Mouse (Mus musculus): ENCODE measurements around the gene Ciz1. TPM values are rescaled to one million over a fixed set of nuclear protein-coding genes. Genes with fewer than 3 reads are reported as not detected.

The Ciz1 gene
- polyA plus RNA-seq, 1 experiment from 2014 or later, result 61.5 TPM

DNA sequence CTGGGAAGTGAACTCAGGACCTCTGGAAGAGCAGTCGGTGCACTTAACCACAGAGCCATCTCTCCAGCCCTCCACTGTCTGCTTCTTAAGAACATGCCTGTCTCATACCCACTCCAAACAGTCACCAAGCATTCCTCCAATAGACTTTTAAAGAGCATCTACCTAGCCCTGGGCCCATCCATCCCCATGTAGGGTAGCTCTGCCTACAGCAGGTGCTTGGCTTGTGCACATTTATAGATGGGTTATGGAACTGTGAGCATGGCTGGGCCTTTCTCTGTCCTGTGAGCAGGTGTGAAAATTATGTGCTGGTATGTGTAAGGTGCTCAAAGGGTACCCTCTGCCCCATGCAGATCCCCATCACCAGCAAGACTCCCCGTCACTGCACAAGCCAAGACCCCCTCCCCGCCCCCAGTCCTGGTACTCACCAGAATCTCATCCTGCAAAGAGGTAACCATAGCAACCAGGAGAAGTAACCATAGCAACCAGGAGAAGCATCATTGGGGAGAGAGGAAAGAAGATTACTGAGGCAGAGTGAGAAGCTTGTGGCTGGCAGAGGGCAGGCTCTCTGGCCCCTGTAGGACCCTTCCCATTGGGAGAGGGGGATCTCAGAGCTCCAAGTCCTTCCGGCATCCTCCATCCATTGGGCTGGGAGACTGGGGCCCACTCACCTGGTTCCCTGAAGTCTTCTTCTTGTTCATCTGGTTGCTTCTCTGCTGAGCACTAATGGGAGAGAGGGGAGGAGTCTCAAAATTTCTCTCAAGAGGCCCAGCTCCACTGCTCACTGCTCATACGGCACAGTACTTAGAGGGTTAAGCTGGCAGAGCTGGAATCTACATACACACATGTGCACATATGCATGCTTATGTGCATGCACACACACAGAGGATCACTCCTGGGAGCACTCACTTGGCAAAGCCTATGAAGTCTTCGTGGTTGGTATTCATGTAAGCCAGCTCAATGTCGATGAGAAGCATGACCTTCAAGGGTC lies 29.1 kb upstream of the Ciz1 start:
- Histone ChIP-seq H3K36me3 (no peaks in the 10 kb centered on the region), H3K27me3 (peaks cover 9% of the 10 kb centered on the region), H3K4me3 (no peak overlapping the region), H3K4me1 (peaks cover 35% of the 10 kb centered on the region), H3K9ac (replicated peaks) (no peak overlapping the region), H3K27ac (replicated peaks) (peak overlapping the region; percentile 81), H3K9me3 (no peaks in the 10 kb centered on the region), H3K4me2 (replicated peaks) (peak overlapping the region; percentile 28)
- WGBS, result 55% methylated on average over 7 of the region's 7 CpGs
- ATAC-seq (ENCODE audit: low FRiP score, low read depth), result peak; percentile 72

DNA sequence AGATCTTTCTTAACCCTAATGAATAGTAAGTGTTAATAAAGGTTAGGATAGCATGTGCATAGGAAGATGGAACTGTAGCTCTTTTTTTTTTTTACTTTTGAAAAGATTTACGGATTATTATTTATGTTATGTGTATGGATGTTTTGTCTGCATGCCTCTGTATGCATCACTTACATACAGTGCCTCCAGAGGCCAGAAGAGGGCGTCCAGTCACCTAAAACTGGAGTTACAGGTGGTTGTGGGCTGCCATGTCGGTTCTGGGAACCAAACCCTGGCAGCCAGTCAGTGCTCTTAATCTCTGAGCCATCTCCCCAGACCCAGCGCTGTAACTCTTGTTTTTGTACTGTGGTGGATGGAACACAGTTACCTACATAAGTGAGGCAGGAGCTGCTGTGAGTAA lies 27.8 kb upstream of the Ciz1 start:
- Histone ChIP-seq H3K4me3 (no peak overlapping the region), H3K4me2 (replicated peaks) (no peak overlapping the region), H3K9me3 (no peaks in the 10 kb centered on the region), H3K9ac (replicated peaks) (no peak overlapping the region), H3K27me3 (no peaks in the 10 kb centered on the region), H3K36me3 (no peaks in the 10 kb centered on the region), H3K27ac (replicated peaks) (no peak overlapping the region), H3K4me1 (peaks cover 25% of the 10 kb centered on the region)
- no peak for ATAC-seq (ENCODE audit: low FRiP score, low read depth)
- WGBS, result 66% methylated on average over 4 of the region's 4 CpGs

DNA sequence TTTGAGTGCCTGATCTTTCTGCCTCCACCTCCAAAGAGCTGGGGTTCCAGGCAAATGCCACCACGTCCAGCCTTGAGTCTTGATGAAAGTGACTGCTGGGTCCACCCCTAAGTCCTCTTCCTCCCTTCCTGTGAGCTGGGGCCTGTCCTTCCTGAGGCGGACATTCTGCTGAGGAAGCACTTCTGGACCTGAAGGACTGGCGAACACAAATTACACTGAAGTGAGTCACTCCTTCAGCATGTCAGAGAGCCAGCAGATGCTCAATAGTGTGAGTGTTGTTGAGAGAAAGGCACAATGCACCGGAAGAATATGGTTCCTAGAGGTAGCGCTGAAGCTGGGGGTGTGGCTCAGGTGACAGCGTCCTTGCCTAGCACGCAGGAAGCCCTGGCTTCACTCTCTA lies 26.8 kb upstream of the Ciz1 start:
- no peak for ATAC-seq (ENCODE audit: low FRiP score, low read depth)
- H3K36me3 ChIP-seq, result no peaks in the 10 kb centered on the region
- peaks cover 20% of the 10 kb centered on the region for H3K4me1 ChIP-seq
- no peaks in the 10 kb centered on the region for H3K9me3 ChIP-seq
- WGBS, result 74% methylated on average over 7 of the region's 7 CpGs
- H3K27ac ChIP-seq (replicated peaks), result no peak overlapping the region
- no peak overlapping the region for H3K4me2 ChIP-seq (replicated peaks)
- no peak overlapping the region for H3K4me3 ChIP-seq
- H3K27me3 ChIP-seq, result no peaks in the 10 kb centered on the region
- no peak overlapping the region for H3K9ac ChIP-seq (replicated peaks)

DNA sequence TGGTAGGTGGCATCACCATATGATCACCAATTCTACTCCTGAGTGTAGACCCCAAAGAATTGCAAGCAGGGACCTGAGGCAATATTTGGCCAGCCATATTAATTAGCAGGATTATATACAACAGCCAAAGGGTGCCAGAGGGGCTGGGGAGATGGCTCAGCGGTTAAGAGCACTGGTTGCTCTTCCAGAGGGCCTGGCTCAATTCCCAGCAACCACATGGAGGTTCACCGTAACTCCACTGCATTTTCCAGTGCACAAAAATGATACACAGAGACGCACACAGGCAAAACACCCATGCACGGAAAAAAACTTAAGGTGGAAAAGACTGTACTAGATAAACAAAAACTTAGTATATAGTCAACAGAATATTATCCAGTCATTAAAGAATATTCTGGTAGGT lies 24.9 kb upstream of the Ciz1 start:
- Histone ChIP-seq H3K9me3 (no peaks in the 10 kb centered on the region), H3K9ac (replicated peaks) (no peak overlapping the region), H3K4me3 (no peak overlapping the region), H3K36me3 (no peaks in the 10 kb centered on the region), H3K27me3 (no peaks in the 10 kb centered on the region), H3K4me1 (peaks cover 13% of the 10 kb centered on the region), H3K27ac (replicated peaks) (no peak overlapping the region), H3K4me2 (replicated peaks) (no peak overlapping the region)
- WGBS, result 86% methylated on average over 4 of the region's 4 CpGs
- ATAC-seq (ENCODE audit: low FRiP score, low read depth), result no peak

DNA sequence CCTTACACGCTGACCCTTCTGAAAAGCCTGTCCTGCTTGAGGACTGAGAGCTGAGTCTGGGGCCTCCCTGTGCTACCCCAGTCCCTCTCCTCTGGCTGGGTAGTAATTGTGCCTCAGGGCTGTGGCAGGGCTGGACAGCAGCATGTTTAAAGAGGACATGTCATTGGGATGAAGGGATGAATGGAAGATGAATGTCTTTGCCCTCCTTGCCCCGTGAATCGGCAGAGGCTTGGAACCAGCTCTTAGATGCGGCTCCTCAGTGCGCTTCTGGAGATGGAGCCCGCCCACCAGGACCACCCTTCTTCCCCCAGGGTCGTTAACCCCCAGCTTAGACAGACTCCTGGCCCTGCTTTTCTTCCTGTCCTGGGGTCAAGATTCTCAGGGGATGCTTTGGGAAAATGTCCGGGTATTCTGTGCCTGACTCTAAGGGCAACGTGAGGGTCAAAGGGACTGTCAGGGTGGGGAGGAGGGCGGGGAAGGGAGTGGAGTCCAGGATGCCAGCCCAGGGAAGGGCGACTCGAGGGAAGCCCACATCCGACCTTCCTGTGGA lies 23.1 kb upstream of the Ciz1 start:
- no peaks in the 10 kb centered on the region for H3K9me3 ChIP-seq
- H3K27ac ChIP-seq (replicated peaks), result no peak overlapping the region
- H3K4me1 ChIP-seq, result no peaks in the 10 kb centered on the region
- no peak overlapping the region for H3K4me3 ChIP-seq
- no peaks in the 10 kb centered on the region for H3K27me3 ChIP-seq
- 36% methylated on average over 13 of the region's 13 CpGs for WGBS
- no peak overlapping the region for H3K9ac ChIP-seq (replicated peaks)
- H3K36me3 ChIP-seq, result no peaks in the 10 kb centered on the region
- no peak for ATAC-seq (ENCODE audit: low FRiP score, low read depth)
- H3K4me2 ChIP-seq (replicated peaks), result no peak overlapping the region

DNA sequence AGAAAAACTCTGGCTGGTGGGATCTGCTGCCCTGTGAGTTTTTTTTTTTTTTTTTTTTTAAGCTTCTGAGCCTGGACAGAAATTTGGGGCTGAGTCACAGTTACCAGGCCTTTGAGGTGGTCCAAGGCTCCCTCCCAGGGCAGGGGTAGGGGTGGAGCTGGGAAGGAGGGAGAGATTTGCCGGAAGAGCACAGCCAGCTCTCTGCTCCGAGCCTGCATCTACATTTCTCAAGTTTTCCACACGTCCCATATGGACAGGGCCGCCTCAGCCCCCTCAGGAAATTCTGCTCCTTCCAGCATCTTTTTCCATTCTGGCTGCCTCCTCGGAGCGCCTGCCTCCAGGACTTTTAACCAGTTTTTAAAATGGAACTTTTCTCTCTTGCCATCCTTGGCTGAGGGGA lies 22.6 kb upstream of the Ciz1 start:
- no peaks in the 10 kb centered on the region for H3K27me3 ChIP-seq
- no peaks in the 10 kb centered on the region for H3K9me3 ChIP-seq
- no peaks in the 10 kb centered on the region for H3K4me1 ChIP-seq
- ATAC-seq (ENCODE audit: low FRiP score, low read depth), result no peak
- 57% methylated on average over 6 of the region's 6 CpGs for WGBS
- no peak overlapping the region for H3K4me3 ChIP-seq
- H3K4me2 ChIP-seq (replicated peaks), result no peak overlapping the region
- no peaks in the 10 kb centered on the region for H3K36me3 ChIP-seq
- no peak overlapping the region for H3K27ac ChIP-seq (replicated peaks)
- no peak overlapping the region for H3K9ac ChIP-seq (replicated peaks)

DNA sequence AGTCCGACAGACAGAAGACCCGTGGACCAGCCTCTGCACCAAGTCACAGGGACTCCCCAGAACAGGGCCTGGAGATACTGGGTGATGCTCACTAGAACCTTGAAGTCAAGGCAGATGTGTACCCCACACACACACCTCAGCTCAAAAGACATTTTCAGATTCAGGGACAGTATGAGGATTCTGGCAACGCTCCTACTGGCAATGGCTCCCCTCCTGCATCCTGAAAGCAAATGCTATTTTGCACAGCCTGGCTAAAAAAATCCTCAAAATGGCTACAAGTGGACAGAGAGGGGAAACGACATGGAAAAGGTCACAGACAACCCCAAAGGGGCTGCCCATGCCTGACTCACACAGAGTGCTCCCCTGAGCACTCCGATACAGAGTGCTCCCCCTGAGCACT lies 20.0 kb upstream of the Ciz1 start:
- H3K4me1 ChIP-seq, result no peaks in the 10 kb centered on the region
- WGBS, result 96% methylated on average over 5 of the region's 5 CpGs
- H3K27me3 ChIP-seq, result peaks cover 5% of the 10 kb centered on the region
- H3K4me3 ChIP-seq, result no peak overlapping the region
- H3K4me2 ChIP-seq (replicated peaks), result no peak overlapping the region
- ATAC-seq (ENCODE audit: low FRiP score, low read depth), result no peak
- no peak overlapping the region for H3K27ac ChIP-seq (replicated peaks)
- peaks cover 4% of the 10 kb centered on the region; the same call in 1 of the 2 replicates for H3K36me3 ChIP-seq
- no peaks in the 10 kb centered on the region for H3K9me3 ChIP-seq
- no peak overlapping the region for H3K9ac ChIP-seq (replicated peaks)

DNA sequence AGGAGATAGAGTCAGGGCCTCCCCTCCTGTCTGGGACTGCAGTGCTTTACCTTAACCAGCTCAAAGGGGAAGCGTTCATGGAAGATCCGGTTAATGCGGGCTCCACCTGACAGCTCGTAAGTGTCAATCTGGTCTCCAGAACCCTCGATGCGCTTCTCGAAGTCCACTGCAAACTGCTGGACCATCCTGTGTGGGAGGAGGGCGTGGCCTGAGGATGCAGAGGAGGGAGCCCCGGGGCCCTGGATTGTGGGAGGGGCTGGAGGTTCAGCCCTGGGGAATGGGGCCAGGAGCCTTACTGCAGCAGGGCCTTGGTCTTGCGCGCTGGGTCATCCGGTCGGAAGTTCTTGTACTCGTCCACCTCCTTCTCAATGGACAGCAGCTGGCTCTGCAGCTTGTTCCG lies 16.2 kb upstream of the Ciz1 start:
- no peak overlapping the region for H3K4me3 ChIP-seq
- no peak overlapping the region for H3K27ac ChIP-seq (replicated peaks)
- ATAC-seq (ENCODE audit: low FRiP score, low read depth), result no peak
- H3K9ac ChIP-seq (replicated peaks), result no peak overlapping the region
- H3K4me2 ChIP-seq (replicated peaks), result no peak overlapping the region
- peaks cover 5% of the 10 kb centered on the region for H3K27me3 ChIP-seq
- WGBS, result 54% methylated on average over 15 of the region's 15 CpGs
- no peaks in the 10 kb centered on the region for H3K9me3 ChIP-seq
- H3K36me3 ChIP-seq, result peaks cover 4% of the 10 kb centered on the region; the same call in 1 of the 2 replicates
- H3K4me1 ChIP-seq, result no peaks in the 10 kb centered on the region

DNA sequence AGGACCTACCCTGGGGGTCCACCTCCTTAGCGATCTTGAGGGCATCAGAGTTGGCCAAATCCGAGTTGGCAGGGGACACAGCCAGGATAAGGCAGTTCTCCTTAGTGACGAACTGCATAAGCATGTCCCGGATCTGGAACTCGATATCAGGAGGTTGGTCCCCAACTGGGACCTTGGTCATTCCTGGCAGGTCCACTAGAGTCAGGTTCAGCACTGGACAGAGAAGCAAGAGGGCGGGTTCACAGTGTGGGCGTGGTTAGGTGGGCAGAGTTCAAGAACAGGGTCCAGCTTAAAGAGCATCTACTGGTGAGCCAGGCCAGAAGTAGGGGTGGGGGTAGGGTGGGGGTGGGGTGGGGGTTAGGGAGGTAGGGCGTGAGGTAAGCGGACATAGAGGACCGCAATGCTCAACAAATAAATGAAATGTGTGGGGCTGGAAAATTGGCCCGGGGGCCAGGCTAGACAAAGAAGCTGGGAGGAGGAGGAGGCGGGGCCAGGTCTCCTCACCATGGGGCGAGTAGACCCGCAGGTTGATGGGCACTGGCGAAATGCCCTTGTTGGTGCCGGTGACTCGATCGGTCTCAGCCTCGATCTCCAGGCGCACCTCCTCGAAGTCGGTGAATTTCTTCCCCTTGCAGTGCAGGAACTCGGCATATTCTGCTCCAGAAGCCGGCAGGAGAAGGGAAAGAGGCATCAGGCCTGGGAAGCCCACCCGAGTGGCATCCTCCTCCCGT lies 12.1 kb upstream of the Ciz1 start:
- H3K4me2 ChIP-seq (replicated peaks), result no peak overlapping the region
- H3K9me3 ChIP-seq, result no peaks in the 10 kb centered on the region
- H3K4me3 ChIP-seq, result no peak overlapping the region
- no peak overlapping the region for H3K9ac ChIP-seq (replicated peaks)
- H3K27me3 ChIP-seq, result peaks cover 5% of the 10 kb centered on the region
- peaks cover 10% of the 10 kb centered on the region for H3K4me1 ChIP-seq
- H3K27ac ChIP-seq (replicated peaks), result no peak overlapping the region
- ATAC-seq (ENCODE audit: low FRiP score, low read depth), result no peak
- 47% methylated on average over 26 of the region's 26 CpGs for WGBS
- H3K36me3 ChIP-seq, result peaks cover 4% of the 10 kb centered on the region; the same call in 1 of the 2 replicates

DNA sequence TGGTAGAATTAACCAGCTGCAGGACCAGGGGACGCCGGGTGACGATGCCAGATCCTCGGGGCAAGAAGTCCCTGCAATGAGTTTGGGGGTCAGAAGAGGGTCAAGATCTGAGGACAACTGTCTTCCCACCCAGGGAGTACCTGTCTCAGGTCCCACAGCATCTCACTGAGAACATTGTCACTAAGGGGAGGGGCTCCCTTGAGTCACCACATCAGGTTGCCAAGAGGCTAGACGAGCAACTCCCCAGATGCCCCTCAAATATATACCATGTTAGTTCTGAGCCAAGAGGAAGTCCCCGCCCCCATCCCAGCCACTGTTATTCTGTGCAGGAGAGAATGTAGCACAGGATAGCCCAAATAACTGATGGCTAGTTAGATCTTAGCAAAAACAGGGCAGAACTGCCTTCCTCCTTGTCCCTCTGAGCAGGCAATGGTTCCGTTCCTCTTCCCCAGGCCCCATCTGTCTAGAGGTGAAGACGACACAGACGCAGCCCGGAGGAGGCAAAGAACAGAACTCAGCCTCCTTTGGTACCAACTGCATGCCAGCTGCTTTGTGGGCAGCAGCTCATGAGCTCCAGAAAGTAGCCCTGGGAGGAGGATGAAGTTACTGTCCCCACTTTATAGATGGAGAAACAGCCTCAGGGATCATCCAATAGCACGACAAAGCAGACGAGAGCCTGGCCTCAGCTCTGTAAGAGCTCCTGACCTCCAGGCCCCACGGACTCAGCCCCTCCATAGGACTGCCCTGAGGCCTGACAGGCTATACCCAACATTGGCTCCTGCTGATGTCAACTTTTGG lies 11.1 kb upstream of the Ciz1 start:
- no peak overlapping the region for H3K9ac ChIP-seq (replicated peaks)
- no peak overlapping the region for H3K4me3 ChIP-seq
- WGBS, result 84% methylated on average over 13 of the region's 13 CpGs
- no peaks in the 10 kb centered on the region; the same call in 1 of the 2 replicates for H3K36me3 ChIP-seq
- no peaks in the 10 kb centered on the region for H3K9me3 ChIP-seq
- H3K4me2 ChIP-seq (replicated peaks), result no peak overlapping the region
- H3K27me3 ChIP-seq, result peaks cover 5% of the 10 kb centered on the region; the same call in 1 of the 2 replicates
- H3K4me1 ChIP-seq, result peaks cover 10% of the 10 kb centered on the region
- no peak for ATAC-seq (ENCODE audit: low FRiP score, low read depth)
- no peak overlapping the region for H3K27ac ChIP-seq (replicated peaks)

DNA sequence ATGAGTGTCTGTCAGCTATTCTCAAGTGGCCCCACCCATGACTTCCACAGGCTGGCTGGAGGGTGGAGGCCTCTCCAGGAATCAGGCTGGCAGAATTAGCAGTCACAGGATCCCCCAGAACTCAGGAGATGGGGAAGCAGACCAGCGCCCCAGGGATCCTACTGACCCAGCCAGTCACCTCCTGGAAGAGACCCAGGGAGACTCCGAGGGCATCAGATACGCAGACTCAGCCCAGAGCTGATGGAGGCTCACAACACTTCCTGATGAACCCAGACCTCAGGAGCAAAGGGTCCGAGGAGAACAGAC lies 10.5 kb upstream of the Ciz1 start:
- no peak overlapping the region for H3K27ac ChIP-seq (replicated peaks)
- no peak for ATAC-seq (ENCODE audit: low FRiP score, low read depth)
- H3K36me3 ChIP-seq, result no peaks in the 10 kb centered on the region
- peaks cover 10% of the 10 kb centered on the region for H3K4me1 ChIP-seq
- H3K4me2 ChIP-seq (replicated peaks), result no peak overlapping the region
- H3K9ac ChIP-seq (replicated peaks), result no peak overlapping the region
- peaks cover 5% of the 10 kb centered on the region; the same call in 1 of the 2 replicates for H3K27me3 ChIP-seq
- no peaks in the 10 kb centered on the region for H3K9me3 ChIP-seq
- 91% methylated on average over 4 of the region's 4 CpGs for WGBS
- H3K4me3 ChIP-seq, result no peak overlapping the region

All from midbrain, embryonic 12.5 days (tissue).